Mouse (Mus musculus) v-Abl transformed pro-B cells (cell line): ENCODE results near the gene Per2.

Experiments used
- in situ Hi-C, 2 experiments: fragments of 400-800 bp; cut with MboI; formaldehyde crosslinking; loops; one replicate each; pipeline ENCODE4 v1.15.1; 2025; ENCODE audit not compliant: unreplicated experiment in 2 of 2

Gene Per2

GRCm38 (mm10) chr1:91437573-91437972 lies 21.6 kb downstream of the Per2 start:
- in situ Hi-C loops = no loop called here

- in situ Hi-C loops = no loop called here
These were observed 22.1 kb downstream of the Per2 start for GRCm38 (mm10) chr1:91437083-91437400.

GRCm38 (mm10) chr1:91436380-91437082 lies 22.6 kb downstream of the Per2 start:
- in situ Hi-C loops = no loop called here

GRCm38 (mm10) chr1:91435606-91436130 lies 23.5 kb downstream of the Per2 start:
- in situ Hi-C loops = no loop called here

- in situ Hi-C loops = no loop called here
These were observed 24.2 kb downstream of the Per2 start for GRCm38 (mm10) chr1:91434905-91435304.

GRCm38 (mm10) chr1:91430761-91431160 lies 28.4 kb downstream of the Per2 start:
- in situ Hi-C loops = no loop called here

GRCm38 (mm10) chr1:91429212-91429611 lies 29.9 kb downstream of the Per2 start:
- in situ Hi-C loops = loop anchor here (5.0 to 10.0 kb wide), 2 partner anchors 53 to 1186 kb away; partner anchors contain the start of gene Olfr12 (in 1 of the 2)

- in situ Hi-C loops = loop anchor here (5.0 to 10.0 kb wide), 2 partner anchors 54 to 1186 kb away; partner anchors contain the start of gene Olfr12 (in 1 of the 2)
These were observed 30.5 kb downstream of the Per2 start for GRCm38 (mm10) chr1:91428614-91429013.

GRCm38 (mm10) chr1:91426397-91426796 lies 32.7 kb downstream of the Per2 start:
- in situ Hi-C loops = loop anchor here (5.0 to 10.0 kb wide), 2 partner anchors 56 to 1188 kb away; partner anchors contain the start of gene Olfr12 (in 1 of the 2)

GRCm38 (mm10) chr1:91420601-91421065 lies 38.5 kb downstream of the Per2 start:
- in situ Hi-C loops = loop anchor here in 1 of 2 experiments (10.0 kb wide), 1 partner anchor 1194 kb away; the partner anchor contains the start of gene Olfr12

- in situ Hi-C loops = loop anchor here in 1 of 2 experiments (10.0 kb wide), 2 partner anchors 175 to 1195 kb away; partner anchors contain the start of gene Olfr12
These were observed 39.1 kb downstream of the Per2 start for GRCm38 (mm10) chr1:91419862-91420600.

GRCm38 (mm10) chr1:91417991-91418390 lies 41.1 kb downstream of the Per2 start:
- in situ Hi-C loops = loop anchor here in 1 of 2 experiments (10.0 kb wide), 1 partner anchor 173 kb away; no protein-coding TSS in a partner anchor

- in situ Hi-C loops = loop anchor here in 1 of 2 experiments (10.0 kb wide), 1 partner anchor 171 kb away; no protein-coding TSS in a partner anchor
These were observed 43.8 kb downstream of the Per2 start for GRCm38 (mm10) chr1:91415311-91415710.

GRCm38 (mm10) chr1:91414903-91415302 lies 44.2 kb downstream of the Per2 start:
- in situ Hi-C loops = loop anchor here in 1 of 2 experiments (10.0 kb wide), 1 partner anchor 170 kb away; no protein-coding TSS in a partner anchor

- in situ Hi-C loops = loop anchor here in 1 of 2 experiments (10.0 kb wide), 1 partner anchor 169 kb away; no protein-coding TSS in a partner anchor
These were observed 45.1 kb downstream of the Per2 start, which contains the start of gene Hes6 for GRCm38 (mm10) chr1:91413898-91414594. Gene Hes6, minus strand, starts transcription at chr1:91414038.

GRCm38 (mm10) chr1:91413536-91413897 lies 45.6 kb downstream of the Per2 start:
- in situ Hi-C loops = loop anchor here in 1 of 2 experiments (10.0 kb wide), 1 partner anchor 169 kb away; no protein-coding TSS in a partner anchor

GRCm38 (mm10) chr1:91413030-91413506 lies 46.1 kb downstream of the Per2 start:
- in situ Hi-C loops = loop anchor here in 1 of 2 experiments (10.0 kb wide), 1 partner anchor 168 kb away; no protein-coding TSS in a partner anchor

- in situ Hi-C loops = loop anchor here in 1 of 2 experiments (10.0 kb wide), 1 partner anchor 168 kb away; no protein-coding TSS in a partner anchor
These were observed 46.7 kb downstream of the Per2 start for GRCm38 (mm10) chr1:91412286-91413029.
